Mouse (Mus musculus) kidney, postnatal 25 days (tissue): Measurements from ENCODE around the gene March7.

ENCODE experiments used
- DNase-seq, 2 experiments: peaks; one replicate each; pipeline ENCODE4 v3.0.0; 2021; ENCODE audit warnings: mixed read lengths in 2 of 2

Gene March7

DNA sequence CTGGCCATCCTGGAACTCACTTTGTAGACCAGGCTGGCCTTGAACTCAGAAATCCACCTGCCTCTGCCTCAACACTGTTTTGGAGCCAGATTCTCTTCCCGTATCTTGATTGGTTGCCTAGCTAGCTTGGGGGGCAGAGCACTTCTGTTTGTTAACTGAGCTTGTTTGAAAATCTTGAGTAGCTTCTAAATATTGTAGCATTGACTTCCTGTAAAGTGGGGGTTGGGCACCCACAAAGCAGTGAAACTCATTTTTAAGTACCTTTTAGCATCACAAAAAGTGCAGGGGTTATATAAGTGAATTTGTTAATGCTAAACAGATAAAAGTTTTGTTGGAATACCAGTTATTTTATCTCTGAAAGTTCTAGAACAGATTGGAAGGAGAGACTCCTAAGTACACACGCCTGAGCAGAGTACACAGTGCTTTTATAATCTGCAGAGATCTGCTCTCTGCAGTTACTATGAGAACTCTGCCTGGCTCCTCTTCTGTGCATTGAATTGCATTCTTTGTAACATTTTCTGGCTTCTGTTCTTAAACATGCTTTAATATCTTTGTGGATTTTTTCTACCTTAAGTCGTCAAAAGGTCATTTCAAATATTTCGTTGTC, 7.0 kb downstream of the March7 start:
- DNase-seq: no peak

- no peak for DNase-seq
Observed at GRCm38 (mm10) chr2:60217620-60218019, 7.9 kb downstream of the March7 start.

DNA sequence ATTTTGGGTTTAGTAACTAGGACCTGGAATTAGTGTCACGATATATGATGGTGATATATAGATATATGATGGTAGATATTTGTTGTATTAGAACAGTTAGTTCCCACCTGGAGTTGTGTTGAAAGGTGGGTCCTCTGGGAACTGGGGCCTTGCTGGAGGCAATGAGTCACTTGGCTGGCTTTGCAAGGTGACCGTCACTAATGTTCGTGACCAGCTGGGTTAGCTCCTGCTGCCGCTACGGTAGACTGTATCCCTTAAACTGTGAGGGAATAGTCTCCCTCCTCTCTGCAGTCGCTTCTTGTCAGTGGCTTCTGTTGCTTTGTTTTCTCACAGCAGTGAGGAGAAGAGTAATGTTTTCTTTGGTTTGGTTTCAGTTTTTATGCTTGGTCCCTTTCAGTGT, 11.5 kb downstream of the March7 start:
- peak; percentile 35 to 67 for DNase-seq

- DNase-seq: no peak
Observed at GRCm38 (mm10) chr2:60221954-60222353, 12.3 kb downstream of the March7 start.

- DNase-seq: no peak
Observed at GRCm38 (mm10) chr2:60223489-60223888, 13.8 kb downstream of the March7 start.

- no peak for DNase-seq
Observed at GRCm38 (mm10) chr2:60228470-60228869, 18.8 kb downstream of the March7 start.

GRCm38 (mm10) chr2:60230361-60230760, 20.7 kb downstream of the March7 start:
- no peak for DNase-seq

DNA sequence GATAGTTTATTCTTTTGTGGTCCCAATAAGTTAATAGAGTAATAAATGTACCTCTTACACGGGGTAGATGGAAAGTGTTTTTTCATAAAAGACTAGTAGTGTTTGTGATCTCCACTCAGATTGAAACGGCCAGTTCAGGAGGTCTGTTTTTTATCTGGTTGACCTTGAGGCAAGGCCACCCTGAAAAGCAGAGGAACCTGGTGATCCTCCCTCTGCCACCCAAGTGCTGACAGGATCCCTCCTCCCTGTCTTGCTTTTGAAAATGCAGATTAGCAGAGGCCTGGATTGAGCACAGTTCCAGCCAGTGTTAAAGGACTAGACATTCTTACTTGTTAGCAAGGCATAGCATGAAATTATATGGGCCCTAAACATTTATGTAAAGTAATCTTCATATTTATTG, 23.5 kb downstream of the March7 start:
- no peak for DNase-seq

- DNase-seq: no peak
Observed at GRCm38 (mm10) chr2:60234506-60234905, 24.8 kb downstream of the March7 start.

DNA sequence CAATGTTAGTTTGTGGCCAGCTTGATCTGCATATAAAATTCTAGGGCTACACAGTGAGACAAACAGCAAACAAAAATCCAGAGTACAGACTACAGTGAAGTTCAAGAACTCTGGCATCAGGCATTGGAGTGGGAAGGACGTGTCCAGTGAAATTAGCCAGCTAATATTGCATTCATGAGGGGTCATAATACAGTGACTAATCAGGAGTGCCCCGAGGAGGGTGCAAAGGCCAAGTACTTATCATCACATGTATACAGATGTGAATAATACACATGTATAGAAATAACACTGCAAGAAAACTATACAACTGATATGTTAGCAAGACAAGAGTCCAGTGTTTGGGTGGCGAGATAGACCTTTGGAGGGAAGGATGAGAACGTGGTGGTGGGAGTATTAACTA, 43.1 kb downstream of the March7 start:
- no peak for DNase-seq

GRCm38 (mm10) chr2:60253506-60253905, 43.8 kb downstream of the March7 start:
- DNase-seq: no peak

- no peak for DNase-seq
Observed at GRCm38 (mm10) chr2:60256751-60257150, 47.1 kb downstream of the March7 start.

GRCm38 (mm10) chr2:60259186-60259585, 49.5 kb downstream of the March7 start:
- no peak for DNase-seq

- peak; percentile 36 to 54 for DNase-seq
Observed at GRCm38 (mm10) chr2:60260621-60261350, 51.1 kb downstream of the March7 start.

DNA sequence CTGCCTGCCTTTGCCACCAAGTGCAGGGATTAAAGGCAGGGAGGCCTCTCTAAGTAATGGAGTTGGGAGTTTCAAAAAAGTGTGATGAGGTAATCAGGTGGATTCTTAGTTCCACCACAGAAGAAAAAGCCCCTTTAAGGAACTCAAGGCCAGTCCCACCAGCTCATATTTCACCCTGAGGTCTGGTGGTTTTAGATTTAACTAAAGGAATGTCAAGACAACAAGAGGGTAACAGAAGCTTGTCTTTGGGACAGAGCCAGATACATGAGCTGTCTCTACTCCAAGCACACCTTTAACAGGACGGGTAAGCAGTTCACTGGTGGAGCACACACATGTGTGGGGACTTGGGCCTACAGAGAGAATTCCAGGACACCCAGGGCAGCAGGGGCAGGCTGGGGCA, 57.9 kb downstream of the March7 start:
- DNase-seq: no peak

DNA sequence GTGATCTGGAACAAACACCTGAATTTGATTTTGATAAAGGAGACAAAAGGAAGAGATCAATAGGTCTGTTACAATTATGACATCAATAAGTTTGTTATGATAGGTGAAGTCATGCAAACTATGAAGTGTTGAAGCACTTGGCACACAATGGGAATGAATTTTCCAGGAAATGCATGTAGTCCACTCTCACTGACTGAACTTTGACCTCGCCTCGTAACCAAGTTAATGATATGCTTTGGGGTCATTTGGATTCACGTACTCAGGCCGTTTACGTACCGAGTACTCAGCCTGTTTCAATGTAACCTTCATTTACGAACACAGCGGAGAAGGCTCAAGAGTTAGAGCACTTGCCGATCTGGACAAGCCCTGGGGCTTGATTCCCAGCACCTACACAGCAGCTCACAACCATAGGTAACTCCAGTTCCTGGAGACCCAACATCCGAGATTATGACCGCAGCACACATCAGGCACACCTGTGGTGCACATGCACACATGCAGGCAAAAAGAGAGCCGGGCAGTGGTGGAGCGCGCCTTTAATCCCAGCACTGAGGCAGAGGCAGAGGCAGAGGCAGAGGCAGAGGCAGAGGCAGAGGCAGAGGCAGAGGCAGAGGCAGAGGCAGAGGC, 60.3 kb downstream of the March7 start:
- peak; percentile 60 to 62 for DNase-seq

GRCm38 (mm10) chr2:60278627-60279026, 68.9 kb downstream of the March7 start:
- no peak for DNase-seq

DNA sequence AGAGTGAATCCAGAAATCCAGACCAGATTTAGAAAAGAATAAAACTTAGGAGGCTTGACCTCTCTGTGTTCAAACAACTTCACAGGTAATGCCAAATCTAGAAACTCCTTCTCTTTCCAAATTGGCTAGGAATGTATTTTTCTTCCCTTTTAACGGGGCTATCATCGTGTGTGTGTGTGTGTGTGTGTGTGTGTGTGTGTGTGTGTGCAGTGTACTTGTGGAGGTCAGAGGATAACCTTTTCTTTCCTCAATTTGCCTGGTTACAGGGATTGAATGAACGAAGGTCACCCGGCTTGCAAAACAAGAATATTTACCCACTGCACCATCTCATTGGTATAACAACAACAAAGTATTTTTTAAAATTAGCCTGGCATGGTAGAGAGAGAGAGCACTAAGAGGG, 72.9 kb downstream of the March7 start:
- DNase-seq: no peak

GRCm38 (mm10) chr2:60283208-60283750, 73.6 kb downstream of the March7 start:
- no peak for DNase-seq

- peak; percentile 76 to 89 for DNase-seq
Observed at GRCm38 (mm10) chr2:60283751-60284466, 74.2 kb downstream of the March7 start.

- no peak for DNase-seq
Observed at GRCm38 (mm10) chr2:60284467-60284821, 74.8 kb downstream of the March7 start, which contains the start of gene Cd302. TSS of gene Cd302 (minus strand) at chr2:60284488.

- peak in 1 of 2 experiments; percentile 36 for DNase-seq
Observed at GRCm38 (mm10) chr2:60285107-60285617, 75.5 kb downstream of the March7 start.

DNA sequence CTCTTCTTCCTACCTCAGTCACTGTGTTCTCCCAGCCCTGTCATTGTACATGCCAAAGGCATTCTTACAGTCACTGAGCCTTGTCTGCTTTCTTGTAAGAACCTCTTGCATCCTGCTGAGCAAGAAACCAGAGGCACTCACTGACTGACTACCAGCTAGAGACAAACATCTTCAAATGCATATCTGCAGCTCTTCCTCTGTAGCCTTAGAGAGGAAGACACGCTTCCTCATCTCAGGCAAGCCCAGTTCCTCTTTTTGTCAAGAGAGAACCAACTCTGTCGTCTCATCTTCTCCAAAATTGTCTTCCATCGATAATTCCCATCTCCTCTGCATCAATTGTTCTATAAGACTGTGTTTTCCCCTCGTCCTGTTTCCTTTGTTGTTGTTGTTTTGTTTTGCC, 78.9 kb downstream of the March7 start:
- DNase-seq: no peak
